Mouse (Mus musculus) hematopoietic multipotent progenitor cell, adult 10-12 weeks (in vitro differentiated cells): ENCODE data around the gene Igfbpl1. TPM values are rescaled to one million over a fixed set of nuclear protein-coding genes. Genes with fewer than 3 reads are reported as not detected.

Experiments used
- polyA plus RNA-seq: library from polyadenylated mRNA; stranded (reverse); fragments of >175 nt; gene quantifications from 2 replicates; pipeline ENCODE4 v1.2.3, GENCODE M21; 2012; ENCODE audit warnings: low replicate concordance

Igfbpl1 gene
- polyA plus RNA-seq: not detected in 2 replicates

GRCm38 (mm10) chr4:45826275-45827040 lies at the start of gene Igfbpl1:
TSS of gene Igfbpl1 (minus strand) at chr4:45826923.

GRCm38 (mm10) chr4:45848109-45848824 lies 21.5 kb upstream of the Igfbpl1 start, which contains the start of gene Stra6l:
TSS of gene Stra6l (plus strand) at chr4:45848664.

GRCm38 (mm10) chr4:45798964-45799363 lies 27.8 kb downstream of the Igfbpl1 start, which contains the start of gene Aldh1b1:
TSS of gene Aldh1b1 (plus strand) at chr4:45799022.

Other genes with a start within 250 kb of the Igfbpl1 start
- 5.9 and 8.5 TPM in 2 replicates for gene Aldh1b1, start 27.9 kb downstream of the Igfbpl1 start, polyA plus RNA-seq
- 0.34 and 1.1 TPM in 2 replicates for gene Stra6l, start 21.7 kb upstream of the Igfbpl1 start, polyA plus RNA-seq
- 0.03 TPM in 1 of 2 replicates, not detected in the other for gene Ccdc180, start 63.4 kb upstream of the Igfbpl1 start, polyA plus RNA-seq
- gene Tdrd7, start 138.4 kb upstream of the Igfbpl1 start, polyA plus RNA-seq: 2.9 and 3.2 TPM in 2 replicates
- gene Tmod1, start 212.0 kb upstream of the Igfbpl1 start, polyA plus RNA-seq: 0.38 and 8.0 TPM in 2 replicates